Mouse (Mus musculus): ENCODE results near the gene Gfod2.

The Gfod2 gene

DNA sequence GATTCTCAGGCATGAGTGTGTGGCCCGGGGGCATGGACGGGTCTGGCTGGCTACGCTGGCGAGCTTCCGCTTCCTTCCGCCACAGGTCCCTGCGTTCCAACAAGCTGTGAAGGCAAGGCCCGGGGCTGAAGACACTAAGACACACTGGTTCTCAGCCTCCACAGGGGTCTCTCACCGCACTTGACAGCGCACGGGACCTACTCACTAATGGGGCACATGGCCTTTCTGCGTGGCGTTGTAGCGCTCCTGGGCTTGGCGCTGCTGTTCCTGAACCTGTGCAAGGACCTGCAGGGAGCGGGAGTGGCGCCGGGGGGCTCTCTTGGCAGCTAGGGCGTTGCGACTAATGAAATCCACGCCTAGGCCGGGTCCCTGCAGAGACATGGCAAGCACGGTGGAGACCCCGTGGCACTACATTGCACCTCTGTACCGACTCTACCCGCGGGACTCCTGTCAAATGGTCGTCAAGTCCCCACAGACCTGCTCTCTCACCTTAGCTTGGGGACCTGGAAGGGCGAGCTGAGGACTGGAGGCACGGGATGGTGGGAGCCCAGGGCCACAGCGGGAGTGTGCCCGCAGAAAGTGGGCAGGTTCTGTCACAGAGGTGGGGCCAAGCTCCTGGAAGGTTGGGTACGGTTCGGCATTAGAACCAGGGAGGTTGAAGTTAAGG lies 54.2 kb downstream of the Gfod2 start:
- peak; percentile 43 for DNase-seq (ENCODE audit: low read depth, low spot score)

- DNase-seq (ENCODE audit: low read depth, low spot score) = no peak
Observed at GRCm38 (mm10) chr8:105702731-105703415, 55.6 kb downstream of the Gfod2 start.

DNA sequence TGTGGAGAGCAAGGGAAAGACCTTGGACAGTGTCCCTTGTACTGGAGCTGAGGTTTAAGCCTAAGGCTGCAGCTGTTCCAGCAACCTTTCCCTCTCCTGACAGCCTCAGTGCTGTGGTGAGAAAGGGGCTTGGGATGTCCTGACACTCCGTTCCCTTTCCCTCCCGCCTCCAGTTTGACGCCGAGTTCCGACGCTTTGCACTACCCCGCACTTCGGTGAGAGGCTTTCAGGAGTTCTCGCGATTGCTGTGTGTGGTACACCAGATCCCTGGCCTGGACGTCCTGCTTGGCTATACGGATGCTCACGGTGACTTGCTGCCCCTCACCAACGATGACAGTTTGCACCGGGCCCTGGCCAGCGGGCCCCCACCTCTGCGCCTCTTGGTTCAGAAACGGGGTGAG lies 56.5 kb downstream of the Gfod2 start:
- peak; percentile 41 for DNase-seq (ENCODE audit: low read depth, low spot score)

- DNase-seq (ENCODE audit: low read depth, low spot score) = peak; percentile 98
Observed at GRCm38 (mm10) chr8:105700966-105701824, 57.3 kb downstream of the Gfod2 start, which contains the start of the genes Acd and Pard6a. Acd (minus strand) TSS chr8:105701102. Pard6a (plus strand) TSS chr8:105701148.

GRCm38 (mm10) chr8:105700566-105700965 lies 57.9 kb downstream of the Gfod2 start:
- DNase-seq (ENCODE audit: low read depth, low spot score) = peak; percentile 59

DNA sequence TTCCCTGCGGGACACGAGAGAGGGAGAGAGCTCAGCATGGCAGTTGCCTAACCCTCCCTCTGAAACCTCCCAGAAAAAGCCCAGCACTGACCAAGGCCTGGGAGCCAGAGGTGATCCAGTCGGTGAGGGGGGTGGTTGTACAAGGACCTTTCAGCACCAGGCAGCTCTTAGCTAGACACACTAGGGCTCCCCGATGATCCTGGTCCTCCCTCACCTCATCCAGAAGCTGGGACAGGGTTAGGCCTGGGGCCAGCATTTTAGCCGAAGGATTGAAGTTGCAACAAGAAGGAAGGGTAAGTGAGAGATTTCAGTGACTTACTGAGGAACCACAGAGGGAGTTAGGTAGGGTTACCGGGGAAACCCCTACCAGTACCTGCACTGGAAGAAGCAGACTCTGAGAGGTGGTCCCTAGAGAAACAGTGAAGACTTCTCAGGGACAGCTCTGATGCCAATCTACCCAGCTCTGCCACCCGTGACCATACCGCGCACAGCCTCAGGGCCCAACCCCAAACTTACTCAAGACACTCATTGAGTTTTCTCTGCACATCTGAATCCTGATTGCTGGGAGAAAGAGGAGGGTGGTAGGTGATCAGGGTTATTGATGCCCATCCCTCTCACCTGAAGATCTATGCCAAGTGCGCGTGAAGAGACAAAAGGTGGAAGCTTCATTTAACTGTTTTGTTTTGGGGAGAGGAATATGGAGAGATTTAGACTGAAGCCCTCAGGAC lies 58.8 kb downstream of the Gfod2 start:
- no peak for DNase-seq (ENCODE audit: low read depth, low spot score)

DNA sequence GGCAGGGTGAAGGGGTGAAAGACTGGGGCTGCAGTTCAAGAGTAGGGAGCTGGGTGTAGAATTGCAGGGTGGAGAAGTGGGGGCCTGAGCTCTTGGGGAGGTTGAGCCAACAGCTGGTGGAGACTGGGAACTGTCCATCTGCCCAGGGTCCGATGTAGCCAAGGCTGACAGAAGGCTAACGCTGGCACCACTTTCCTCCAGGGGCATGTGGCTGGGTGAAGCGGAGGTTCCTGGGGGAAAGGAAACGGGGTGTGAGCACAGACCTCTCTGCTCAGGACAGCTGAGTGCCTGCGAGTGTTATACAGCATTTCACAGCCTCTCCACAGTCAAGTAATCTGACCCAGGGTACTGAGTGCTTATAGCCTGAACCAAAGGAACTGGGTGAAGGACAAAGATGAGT lies 59.7 kb downstream of the Gfod2 start:
- no peak for DNase-seq (ENCODE audit: low read depth, low spot score)

GRCm38 (mm10) chr8:105697196-105697780 lies 61.2 kb downstream of the Gfod2 start:
- DNase-seq (ENCODE audit: low read depth, low spot score) = no peak

DNA sequence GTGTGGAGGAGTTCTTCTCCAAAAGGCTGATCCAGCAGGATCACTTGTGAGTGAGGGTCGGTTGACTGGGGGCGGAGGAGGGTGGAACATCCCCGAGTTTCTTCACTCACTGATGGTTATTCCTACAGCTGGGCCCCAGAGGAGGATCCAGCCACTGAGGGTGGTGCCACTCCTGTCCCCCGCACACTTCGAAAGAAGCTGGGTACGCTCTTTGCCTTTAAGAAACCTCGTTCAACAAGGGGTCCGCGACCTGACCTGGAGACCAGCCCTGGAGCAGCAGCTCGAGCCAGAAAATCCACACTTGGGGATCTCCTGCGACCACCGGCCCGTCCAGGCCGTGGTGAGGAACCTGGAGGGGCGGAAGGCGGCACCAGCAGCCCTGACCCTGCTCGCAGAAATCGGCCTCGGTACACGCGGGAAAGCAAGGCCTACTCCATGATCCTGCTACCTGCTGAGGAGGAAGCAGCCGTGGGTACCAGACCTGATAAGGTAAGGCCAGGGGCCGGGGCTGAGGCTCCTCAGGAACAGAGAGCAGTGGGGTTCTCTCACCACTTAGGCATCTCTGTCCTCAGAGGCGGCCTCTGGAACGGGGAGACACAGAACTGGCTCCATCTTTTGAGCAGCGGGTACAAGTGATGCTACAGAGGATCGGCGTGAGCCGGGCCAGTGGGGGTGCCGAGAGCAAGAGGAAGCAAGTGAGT lies 63.2 kb downstream of the Gfod2 start:
- DNase-seq (ENCODE audit: low read depth, low spot score) = no peak

GRCm38 (mm10) chr8:105694051-105694799 lies 64.2 kb downstream of the Gfod2 start:
- peak; percentile 56 for DNase-seq (ENCODE audit: low read depth, low spot score)

GRCm38 (mm10) chr8:105693648-105694047 lies 64.8 kb downstream of the Gfod2 start:
- peak; percentile 71 for DNase-seq (ENCODE audit: low read depth, low spot score)

GRCm38 (mm10) chr8:105692449-105693182 lies 65.8 kb downstream of the Gfod2 start:
- DNase-seq (ENCODE audit: low read depth, low spot score) = no peak

- DNase-seq (ENCODE audit: low read depth, low spot score) = no peak
Observed at GRCm38 (mm10) chr8:105690978-105691377, 67.5 kb downstream of the Gfod2 start.

- no peak for DNase-seq (ENCODE audit: low read depth, low spot score)
Observed at GRCm38 (mm10) chr8:105689983-105690360, 68.5 kb downstream of the Gfod2 start.

DNA sequence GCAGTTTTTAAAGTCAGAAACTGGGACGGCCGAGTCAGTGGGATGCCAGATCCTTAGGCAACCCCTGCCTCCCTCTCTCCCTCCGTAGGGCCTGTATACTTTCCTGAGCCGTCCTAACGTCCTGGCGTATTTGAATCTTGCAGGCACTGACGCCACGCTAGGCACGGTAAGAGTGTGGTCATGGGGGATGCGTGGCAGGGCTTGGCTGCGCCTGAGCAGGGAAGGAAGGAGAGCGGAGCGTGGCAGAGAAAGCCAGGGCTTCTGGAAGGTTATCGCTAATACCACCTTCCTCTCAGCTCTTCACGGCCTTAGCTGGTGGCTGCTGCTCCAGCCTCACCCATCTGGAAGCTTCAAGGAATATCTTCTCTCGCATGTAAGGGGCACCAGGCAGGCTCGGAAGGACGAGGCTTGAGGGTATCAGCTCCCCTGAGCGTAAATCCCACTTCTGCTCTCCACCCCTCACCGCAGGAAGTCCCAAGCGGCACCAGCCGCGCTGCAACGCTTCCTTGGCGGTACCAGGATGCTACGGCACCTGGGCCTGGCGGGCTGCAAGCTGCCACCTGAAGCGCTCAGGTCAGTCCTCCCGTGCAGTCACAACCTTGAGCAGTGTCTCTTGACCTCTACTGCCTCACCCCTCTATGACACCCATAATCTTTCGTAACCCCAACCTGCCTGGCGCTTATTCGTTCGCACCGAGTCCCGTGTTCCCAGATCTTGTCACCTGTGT lies 69.0 kb downstream of the Gfod2 start:
- DNase-seq (ENCODE audit: low read depth, low spot score) = no peak

DNA sequence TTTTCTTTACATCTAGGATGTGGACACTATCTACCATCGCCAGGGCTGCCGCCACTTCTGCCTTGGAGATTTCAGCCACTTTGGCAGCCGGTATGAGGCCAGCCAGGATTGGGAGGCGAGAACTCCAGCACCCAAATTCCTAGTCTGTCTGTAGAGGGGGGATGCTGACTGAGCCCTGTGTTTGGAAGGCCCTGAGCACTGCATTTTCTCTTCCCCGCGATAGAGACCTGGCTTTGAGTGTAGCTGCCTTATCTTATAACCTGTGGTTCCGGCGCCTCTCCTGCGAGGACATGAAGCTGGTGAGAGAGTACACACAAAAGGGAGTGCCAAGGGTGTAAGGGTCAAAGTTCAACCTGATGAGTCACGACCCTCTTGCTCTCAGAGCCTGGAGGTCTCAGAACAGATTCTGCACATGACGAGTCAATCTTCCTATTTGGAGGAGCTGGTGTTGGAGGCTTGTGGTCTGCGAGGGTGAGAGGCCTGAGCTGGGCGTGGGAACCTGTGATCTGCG lies 70.2 kb downstream of the Gfod2 start:
- DNase-seq (ENCODE audit: low read depth, low spot score) = no peak

GRCm38 (mm10) chr8:105687512-105687911 lies 71.0 kb downstream of the Gfod2 start:
- peak; percentile 59 for DNase-seq (ENCODE audit: low read depth, low spot score)

- no peak for DNase-seq (ENCODE audit: low read depth, low spot score)
Observed at GRCm38 (mm10) chr8:105686551-105686950, 71.9 kb downstream of the Gfod2 start.

Data from ES-CJ7 (cell line).